Comparison of ENCODE assay signal across 8 mouse cellular contexts in genomic region chr6:108424749-108425584, GRCm38 (mm10).
A peak's percentile ranks its signal among the peaks of the same experiment; 100 is the strongest.
DNase-seq lines count a peak whose midpoint lies in the region; ATAC-seq and TF ChIP-seq lines count a peak whose summit lies in the region.
"Had no signal": no experiment of that assay in that cellular context is flagged by ENCODE, and none has a peak within 500 bp of the region (broad histone marks: within the 10 kb centered on the region; RNA-seq: fewer than 3 reads in every experiment).

No protein-coding gene starts in this region.

- no peak overlapping the region for H3K27ac ChIP-seq in liver, embryonic 11.5 days (ENCODE audit: low read depth, low read length)
- H3K27ac ChIP-seq in embryonic facial prominence, embryonic 15.5 days (replicated peaks), result peak overlapping the region; percentile 6; the same call in 1 of the 2 replicates
- H3K27ac ChIP-seq in hindbrain, embryonic 13.5 days, result no peak overlapping the region
- H3K27ac ChIP-seq: liver, embryonic 15.5 days had no signal

- H3K36me3 ChIP-seq in liver, embryonic 11.5 days (ENCODE audit: control insufficient read depth, insufficient read depth, low read length), result no peaks in the 10 kb centered on the region; the same call in 1 of the 2 replicates
- H3K36me3 ChIP-seq in embryonic facial prominence, embryonic 15.5 days, result 0 out of 2 replicates have a peak, but pooled peaks cover under 1% of the 10 kb centered on the region
- H3K36me3 ChIP-seq in hindbrain, embryonic 13.5 days, result no peaks in the 10 kb centered on the region
- no peaks in the 10 kb centered on the region for H3K36me3 ChIP-seq in myocyte (ENCODE audit: control insufficient read depth, insufficient read depth)
- H3K36me3 ChIP-seq: liver, embryonic 15.5 days had no signal

- 0 out of 2 replicates have a peak, but pooled peaks have one; percentile 6 for ATAC-seq in liver, embryonic 11.5 days (replicated peaks; ENCODE audit: low FRiP score)
- peak; percentile 83 for ATAC-seq in embryonic facial prominence, embryonic 15.5 days (ENCODE audit: insufficient number of reproducible peaks, low FRiP score, low TSS enrichment, low read depth)
- peak; percentile 74 for ATAC-seq in hindbrain, embryonic 13.5 days (ENCODE audit: low FRiP score)

- H3K4me3 ChIP-seq in liver, embryonic 11.5 days (ENCODE audit: low read depth, low read length), result no peak overlapping the region
- H3K4me3 ChIP-seq in embryonic facial prominence, embryonic 15.5 days (replicated peaks), result no peak overlapping the region
- H3K4me3 ChIP-seq in hindbrain, embryonic 13.5 days, result no peak overlapping the region
- no peak overlapping the region for H3K4me3 ChIP-seq in myocyte
- H3K4me3 ChIP-seq: liver, embryonic 15.5 days had no signal

- H3K79me2 ChIP-seq in myocyte (ENCODE audit: control insufficient read depth, insufficient read depth), result no peaks in the 10 kb centered on the region

- no peak overlapping the region for H3ac ChIP-seq in myocyte (ENCODE audit: control insufficient read depth, insufficient read length)

- H3K4me1 ChIP-seq in liver, embryonic 11.5 days (replicated peaks; ENCODE audit: control insufficient read depth, insufficient read depth, low read length), result 0 out of 2 replicates have a peak, but pooled peaks cover 6% of the 10 kb centered on the region
- H3K4me1 ChIP-seq in embryonic facial prominence, embryonic 15.5 days, result peaks cover 21% of the 10 kb centered on the region
- peaks cover 21% of the 10 kb centered on the region for H3K4me1 ChIP-seq in hindbrain, embryonic 13.5 days (replicated peaks)

- no peak for TF ChIP-seq POLR2A in myocyte (IDR thresholded peaks at IDR 0.05; ENCODE audit: insufficient read length, low read depth)

- H3K9me3 ChIP-seq in liver, embryonic 11.5 days (ENCODE audit: control insufficient read depth, low read length), result no peaks in the 10 kb centered on the region
- no peaks in the 10 kb centered on the region for H3K9me3 ChIP-seq in embryonic facial prominence, embryonic 15.5 days (replicated peaks)
- H3K9me3 ChIP-seq in hindbrain, embryonic 13.5 days, result no peaks in the 10 kb centered on the region
- H3K9me3 ChIP-seq: liver, embryonic 15.5 days had no signal

- no peak overlapping the region for H3K9ac ChIP-seq in liver, embryonic 11.5 days (ENCODE audit: low read depth, low read length)
- no peak overlapping the region for H3K9ac ChIP-seq in embryonic facial prominence, embryonic 15.5 days
- H3K9ac ChIP-seq in hindbrain, embryonic 13.5 days, result no peak overlapping the region
- H3K9ac ChIP-seq: liver, embryonic 15.5 days had no signal

- WGBS in liver, embryonic 11.5 days, result 82% methylated on average over 9 of the region's 9 CpGs
- 41% methylated on average over 9 of the region's 9 CpGs for WGBS in embryonic facial prominence, embryonic 15.5 days
- 44% methylated on average over 9 of the region's 9 CpGs for WGBS in hindbrain, embryonic 13.5 days

- DNase-seq in liver, embryonic 11.5 days (ENCODE audit: low spot score), result no peak
- DNase-seq in liver, result no peak
- DNase-seq in right cerebral cortex, postnatal 14 days, result no peak
- DNase-seq in cerebellum, adult 11-12 months, result no peak

- no peak overlapping the region for H3K4me2 ChIP-seq in liver, embryonic 11.5 days
- no peak overlapping the region for H3K4me2 ChIP-seq in embryonic facial prominence, embryonic 15.5 days (replicated peaks)
- H3K4me2 ChIP-seq in hindbrain, embryonic 13.5 days, result no peak overlapping the region
- H3K4me2 ChIP-seq in myocyte (ENCODE audit: low read depth), result peak overlapping the region; percentile 51
- H3K4me2 ChIP-seq: liver, embryonic 15.5 days had no signal

- no peaks in the 10 kb centered on the region for H3K27me3 ChIP-seq in liver, embryonic 11.5 days (replicated peaks; ENCODE audit: control insufficient read depth, insufficient read depth, low read length)
- no peaks in the 10 kb centered on the region for H3K27me3 ChIP-seq in embryonic facial prominence, embryonic 15.5 days
- H3K27me3 ChIP-seq in hindbrain, embryonic 13.5 days, result no peaks in the 10 kb centered on the region
- H3K27me3 ChIP-seq in myocyte (ENCODE audit: control insufficient read depth, insufficient read depth, insufficient read length), result no peaks in the 10 kb centered on the region
- H3K27me3 ChIP-seq: liver, embryonic 15.5 days had no signal

TF ChIP-seq in myocyte, 11 proteins besides CTCF, POLR2A, EP300 and RAD21:
- peak in 1 of 3 experiments; percentile 37 for TF ChIP-seq MYOG (IDR thresholded peaks at IDR 0.05; ENCODE audit: control insufficient read depth in 1 of 3, insufficient read depth in 1 of 3, insufficient read length in 2 of 3, low read depth in 2 of 3)
- no peak for TF ChIP-seq MAX (IDR thresholded peaks at IDR 0.05; ENCODE audit: low read depth)

Comparison
In these comparisons a context has a peak if more than half of its experiments do, and no peak if none do; other contexts are left out.
1. ATAC-seq: peak in every context shown above with its lines; median percentile 83 in embryonic facial prominence, embryonic 15.5 days; 74 in hindbrain, embryonic 13.5 days; 6 in liver, embryonic 11.5 days.